Mouse (Mus musculus) midbrain, embryonic 12.5 days (tissue): ENCODE data around the gene Angel1. TPM values are rescaled to one million over a fixed set of nuclear protein-coding genes. Genes with fewer than 3 reads are reported as not detected.

ENCODE experiments used
- ATAC-seq: fragments of 200-750 bp; cut with Nextera tagmentation; 2 replicates; pipeline ENCODE4 v1.8.0; 2017; ENCODE audit warnings: low read depth, moderate TSS enrichment, moderate library complexity; ENCODE audit not compliant: low FRiP score
- H3K27ac ChIP-seq: fragments of 300-500 bp; sonication (generic); replicated peaks from 2 replicates; pipeline ENCODE4 v1.5.1; 2016; ENCODE audit warnings: mild to moderate bottlenecking
- H3K27me3 ChIP-seq: fragments of 300-500 bp; sonication (generic); 2 replicates; pipeline ENCODE4 v1.6.1; 2016; ENCODE audit warnings: mild to moderate bottlenecking
- H3K36me3 ChIP-seq: fragments of 300-500 bp; sonication (generic); 2 replicates; pipeline ENCODE4 v1.6.1; 2016
- H3K4me1 ChIP-seq: fragments of 300-500 bp; sonication (generic); 2 replicates; pipeline ENCODE4 v1.6.1; 2016
- H3K4me2 ChIP-seq: fragments of 300-500 bp; sonication (generic); replicated peaks from 2 replicates; pipeline ENCODE4 v1.6.1; 2016; ENCODE audit warnings: mild to moderate bottlenecking, moderate library complexity
- H3K4me3 ChIP-seq: fragments of 300-500 bp; sonication (generic); 2 replicates; pipeline ENCODE4 v1.5.1; 2016; ENCODE audit warnings: mild to moderate bottlenecking
- H3K9ac ChIP-seq: fragments of 300-500 bp; sonication (generic); replicated peaks from 2 replicates; pipeline ENCODE4 v1.6.1; 2016; ENCODE audit warnings: mild to moderate bottlenecking, moderate library complexity
- H3K9me3 ChIP-seq: fragments of 300-500 bp; sonication (generic); 2 replicates; pipeline ENCODE4 v1.6.1; 2016; ENCODE audit warnings: mild to moderate bottlenecking
- WGBS: fragments of 180-500 bp; shearing (Covaris S2); methylation state at CpG from one replicate; pipeline ENCODE4 v1.1.7; 2016; 5-methylcytosine and 5-hydroxymethylcytosine counted together
- polyA plus RNA-seq: library from polyadenylated mRNA; unstranded; fragments of >200 nt; fragmentation: Nextera tagmentation; extraction: Ambion mirVana; gene quantifications from 2 replicates; pipeline ENCODE4 v1.2.1, GENCODE M21; 2016

Gene Angel1
- polyA plus RNA-seq, 1 experiment from 2014 or later, result 14.3 TPM

- H3K27ac ChIP-seq, result peak overlapping the region; percentile 56; the same call in 1 of the 2 replicates
- no peak for ATAC-seq
Measured at GRCm38 (mm10) chr12:86700927-86701310, 25.3 kb downstream of the Angel1 start.

GRCm38 (mm10) chr12:86699965-86700926 is 26.0 kb downstream of the Angel1 start:
- ATAC-seq, result peak; percentile 70
- H3K4me3 ChIP-seq, result no peak overlapping the region

More at GRCm38 (mm10) chr12:86700927-86701310, 25.3 kb downstream of the Angel1 start:
- peaks cover 31% of the 10 kb centered on the region for H3K4me1 ChIP-seq
- H3K27me3 ChIP-seq, result no peaks in the 10 kb centered on the region
- no peaks in the 10 kb centered on the region; the same call in 1 of the 2 replicates for H3K9me3 ChIP-seq
- no peak overlapping the region for H3K9ac ChIP-seq
- 63% methylated on average over 4 of the region's 4 CpGs for WGBS
- no peak overlapping the region for H3K4me3 ChIP-seq
- H3K36me3 ChIP-seq, result 0 out of 2 replicates have a peak, but pooled peaks cover 10% of the 10 kb centered on the region
- no peak overlapping the region for H3K4me2 ChIP-seq

GRCm38 (mm10) chr12:86698537-86698936 is 27.7 kb downstream of the Angel1 start:
- Histone ChIP-seq H3K9ac (no peak overlapping the region), H3K36me3 (peaks cover 32% of the 10 kb centered on the region), H3K4me3 (no peak overlapping the region), H3K4me2 (no peak overlapping the region), H3K9me3 (no peaks in the 10 kb centered on the region; the same call in 1 of the 2 replicates), H3K27ac (peak overlapping the region; percentile 72; the same call in 1 of the 2 replicates), H3K4me1 (peaks cover 31% of the 10 kb centered on the region), H3K27me3 (no peaks in the 10 kb centered on the region)
- no peak for ATAC-seq

More at GRCm38 (mm10) chr12:86699965-86700926, 26.0 kb downstream of the Angel1 start:
- Histone ChIP-seq H3K4me1 (peaks cover 31% of the 10 kb centered on the region), H3K27ac (peak overlapping the region; percentile 72), H3K9me3 (no peaks in the 10 kb centered on the region; the same call in 1 of the 2 replicates), H3K4me2 (no peak overlapping the region), H3K36me3 (peaks cover 17% of the 10 kb centered on the region), H3K9ac (0 out of 2 replicates have a peak overlapping the region, but pooled peaks have one; percentile 16), H3K27me3 (no peaks in the 10 kb centered on the region)
- 29% methylated on average over 19 of the region's 19 CpGs for WGBS

- Histone ChIP-seq H3K9me3 (no peaks in the 10 kb centered on the region; the same call in 1 of the 2 replicates), H3K27me3 (no peaks in the 10 kb centered on the region), H3K27ac (no peak overlapping the region), H3K4me1 (peaks cover 31% of the 10 kb centered on the region), H3K4me3 (no peak overlapping the region), H3K4me2 (no peak overlapping the region), H3K36me3 (peaks cover 32% of the 10 kb centered on the region), H3K9ac (no peak overlapping the region)
- WGBS, result 49% methylated on average over 2 of the region's 2 CpGs
- no peak for ATAC-seq
Measured at GRCm38 (mm10) chr12:86697996-86698395, 28.3 kb downstream of the Angel1 start.

GRCm38 (mm10) chr12:86694441-86694840 is 31.8 kb downstream of the Angel1 start:
- 82% methylated on average over 1 of the region's 1 CpGs for WGBS
- no peak for ATAC-seq
- peaks cover 60% of the 10 kb centered on the region for H3K36me3 ChIP-seq

GRCm38 (mm10) chr12:86693389-86693788 is 32.9 kb downstream of the Angel1 start:
- no peak overlapping the region for H3K9ac ChIP-seq
- H3K27me3 ChIP-seq, result no peaks in the 10 kb centered on the region
- no peak overlapping the region for H3K4me2 ChIP-seq
- no peaks in the 10 kb centered on the region; the same call in 1 of the 2 replicates for H3K9me3 ChIP-seq
- ATAC-seq, result no peak
- H3K36me3 ChIP-seq, result peaks cover 70% of the 10 kb centered on the region
- H3K4me1 ChIP-seq, result peaks cover 3% of the 10 kb centered on the region; the same call in 1 of the 2 replicates
- H3K27ac ChIP-seq, result no peak overlapping the region
- no peak overlapping the region for H3K4me3 ChIP-seq

More at GRCm38 (mm10) chr12:86694441-86694840, 31.8 kb downstream of the Angel1 start:
- no peaks in the 10 kb centered on the region for H3K27me3 ChIP-seq
- no peak overlapping the region for H3K9ac ChIP-seq
- no peak overlapping the region for H3K4me3 ChIP-seq
- no peak overlapping the region for H3K27ac ChIP-seq
- H3K4me2 ChIP-seq, result no peak overlapping the region
- no peaks in the 10 kb centered on the region; the same call in 1 of the 2 replicates for H3K9me3 ChIP-seq
- peaks cover 12% of the 10 kb centered on the region; the same call in 1 of the 2 replicates for H3K4me1 ChIP-seq

GRCm38 (mm10) chr12:86692471-86693356 is 33.5 kb downstream of the Angel1 start:
- no peak for ATAC-seq
- WGBS, result 76% methylated on average over 5 of the region's 5 CpGs
- H3K36me3 ChIP-seq, result peaks cover 77% of the 10 kb centered on the region

GRCm38 (mm10) chr12:86690700-86691485 is 35.4 kb downstream of the Angel1 start:
- Histone ChIP-seq H3K9ac (no peak overlapping the region), H3K9me3 (no peaks in the 10 kb centered on the region), H3K36me3 (peaks cover 87% of the 10 kb centered on the region), H3K4me1 (no peaks in the 10 kb centered on the region), H3K4me3 (no peak overlapping the region), H3K4me2 (no peak overlapping the region), H3K27ac (no peak overlapping the region), H3K27me3 (no peaks in the 10 kb centered on the region)
- 87% methylated on average over 12 of the region's 12 CpGs for WGBS
- no peak for ATAC-seq

More at GRCm38 (mm10) chr12:86692471-86693356, 33.5 kb downstream of the Angel1 start:
- no peak overlapping the region for H3K4me2 ChIP-seq
- H3K4me3 ChIP-seq, result no peak overlapping the region
- no peak overlapping the region for H3K27ac ChIP-seq
- no peaks in the 10 kb centered on the region for H3K4me1 ChIP-seq
- H3K27me3 ChIP-seq, result no peaks in the 10 kb centered on the region
- no peak overlapping the region for H3K9ac ChIP-seq
- H3K9me3 ChIP-seq, result no peaks in the 10 kb centered on the region; the same call in 1 of the 2 replicates

GRCm38 (mm10) chr12:86688917-86689316 is 37.3 kb downstream of the Angel1 start:
- Histone ChIP-seq H3K27me3 (no peaks in the 10 kb centered on the region), H3K4me1 (no peaks in the 10 kb centered on the region; the same call in 1 of the 2 replicates), H3K9ac (no peak overlapping the region), H3K4me2 (no peak overlapping the region), H3K36me3 (peaks cover 80% of the 10 kb centered on the region), H3K27ac (no peak overlapping the region), H3K4me3 (no peak overlapping the region), H3K9me3 (no peaks in the 10 kb centered on the region)
- WGBS, result 96% methylated on average over 27 of the region's 27 CpGs
- ATAC-seq, result no peak

GRCm38 (mm10) chr12:86687971-86688573 is 38.2 kb downstream of the Angel1 start:
- 76% methylated on average over 4 of the region's 4 CpGs for WGBS
- Histone ChIP-seq H3K9ac (no peak overlapping the region), H3K4me1 (peaks cover 5% of the 10 kb centered on the region; the same call in 1 of the 2 replicates), H3K4me2 (no peak overlapping the region), H3K36me3 (peaks cover 80% of the 10 kb centered on the region), H3K9me3 (no peaks in the 10 kb centered on the region), H3K27ac (no peak overlapping the region; the same call in 1 of the 2 replicates), H3K4me3 (no peak overlapping the region), H3K27me3 (no peaks in the 10 kb centered on the region)
- ATAC-seq, result no peak
